Comparison of ENCODE assay signal across 9 mouse cellular contexts in the genomic region with DNA sequence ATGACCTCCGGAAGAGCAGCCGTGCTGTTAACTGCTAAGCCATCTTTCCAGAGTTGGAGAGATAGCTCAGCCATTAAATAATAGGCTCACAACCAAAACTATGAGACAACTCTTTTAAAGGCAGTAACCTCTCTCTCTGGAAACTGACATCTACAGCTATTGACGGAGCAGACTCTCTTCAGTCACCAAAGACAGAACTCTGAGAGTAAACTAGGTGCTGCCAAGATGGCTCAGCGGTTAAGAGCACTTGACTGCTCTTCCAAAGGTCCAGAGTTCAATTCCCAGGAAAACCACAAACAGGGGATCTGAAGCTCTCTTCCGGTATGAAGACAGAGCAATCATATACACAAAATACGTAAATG. TPM values are rescaled to one million over a fixed set of nuclear protein-coding genes. Genes with fewer than 3 reads are reported as not detected.
DNase-seq lines count a peak whose midpoint lies in the region; ATAC-seq and TF ChIP-seq lines count a peak whose summit lies in the region.
"Had no signal": no experiment of that assay in that cellular context is flagged by ENCODE, and none has a peak within 500 bp of the region (broad histone marks: within the 10 kb centered on the region; RNA-seq: fewer than 3 reads in every experiment).

No protein-coding gene starts in this region.

- no peak for ATAC-seq in hindbrain, embryonic 13.5 days (ENCODE audit: low FRiP score)
- no peak for ATAC-seq in midbrain, embryonic 12.5 days (ENCODE audit: low FRiP score, low read depth)

- no peaks in the 10 kb centered on the region for H3K27me3 ChIP-seq in kidney, adult 2 months (replicated peaks; ENCODE audit: control insufficient read depth, insufficient read depth, low read length)
- H3K27me3 ChIP-seq in hindbrain, embryonic 13.5 days: 0 out of 2 replicates have a peak, but pooled peaks cover 3% of the 10 kb centered on the region
- H3K27me3 ChIP-seq in midbrain, embryonic 12.5 days: no peaks in the 10 kb centered on the region
- H3K27me3 ChIP-seq: Patski had no signal

- no peaks in the 10 kb centered on the region for H3K9me3 ChIP-seq in hindbrain, embryonic 13.5 days
- H3K9me3 ChIP-seq in midbrain, embryonic 12.5 days: no peaks in the 10 kb centered on the region

- peak overlapping the region; percentile 63 for H3K4me2 ChIP-seq in hindbrain, embryonic 13.5 days
- H3K4me2 ChIP-seq in midbrain, embryonic 12.5 days (replicated peaks): peak overlapping the region; percentile 48

- TF ChIP-seq POLR2A in kidney, adult 2 months (IDR thresholded peaks at IDR 0.05; ENCODE audit: low read depth, low read length): no peak
- no peak for TF ChIP-seq POLR2A in bone marrow, adult 2 months (IDR thresholded peaks at IDR 0.05; ENCODE audit: borderline replicate concordance, control insufficient read depth, low read depth, low read length)

- H3K27ac ChIP-seq in kidney, adult 2 months (ENCODE audit: insufficient read depth, low read depth, low read length): peak overlapping the region; percentile 67; the same call in 1 of the 2 replicates
- H3K27ac ChIP-seq in bone marrow, adult 2 months (ENCODE audit: control insufficient read depth, insufficient read depth, low read depth, low read length, poor library complexity): no peak overlapping the region
- no peak overlapping the region for H3K27ac ChIP-seq in hindbrain, embryonic 13.5 days
- no peak overlapping the region for H3K27ac ChIP-seq in midbrain, embryonic 12.5 days (replicated peaks)

- peak overlapping the region; percentile 55; the same call in 1 of the 2 replicates for H3K9ac ChIP-seq in hindbrain, embryonic 13.5 days
- no peak overlapping the region for H3K9ac ChIP-seq in midbrain, embryonic 12.5 days (replicated peaks)

- 12% methylated on average over 6 of the region's 6 CpGs for WGBS in kidney, adult 2 months
- 14% methylated on average over 6 of the region's 6 CpGs for WGBS in bone marrow, adult 2 months
- 19% methylated on average over 6 of the region's 6 CpGs for WGBS in hindbrain, embryonic 13.5 days
- 20% methylated on average over 6 of the region's 6 CpGs for WGBS in midbrain, embryonic 12.5 days

- H3K4me1 ChIP-seq in kidney, adult 2 months (ENCODE audit: control insufficient read depth, insufficient read depth, low read length): peaks cover 3% of the 10 kb centered on the region
- peaks cover 2% of the 10 kb centered on the region for H3K4me1 ChIP-seq in bone marrow, adult 2 months (ENCODE audit: control insufficient read depth, insufficient read depth, low read length)
- H3K4me1 ChIP-seq in hindbrain, embryonic 13.5 days (replicated peaks): peaks cover 32% of the 10 kb centered on the region
- peaks cover 19% of the 10 kb centered on the region for H3K4me1 ChIP-seq in midbrain, embryonic 12.5 days

- no peak for TF ChIP-seq CTCF in kidney, adult 2 months (conservative IDR thresholded peaks at IDR 0.05; ENCODE audit: insufficient read depth, insufficient read length, low read depth, low read length)
- TF ChIP-seq CTCF in bone marrow, adult 2 months (IDR thresholded peaks at IDR 0.05; ENCODE audit: control insufficient read depth, insufficient read depth, low read length): no peak

- peak overlapping the region; percentile 69 for H3K4me3 ChIP-seq in kidney, adult 2 months (ENCODE audit: insufficient read depth, low read depth, low read length)
- peak overlapping the region; percentile 44 for H3K4me3 ChIP-seq in bone marrow, adult 2 months (replicated peaks; ENCODE audit: control insufficient read depth, low read depth, low read length)
- H3K4me3 ChIP-seq in hindbrain, embryonic 13.5 days: peak overlapping the region; percentile 89
- peak overlapping the region; percentile 91 for H3K4me3 ChIP-seq in midbrain, embryonic 12.5 days

- no peak for DNase-seq in kidney, adult 2 months
- DNase-seq in kidney, postnatal 4 days: no peak
- no peak for DNase-seq in adrenal gland, postnatal 25 days
- DNase-seq in cerebellum, adult 11 months: no peak
- no peak for DNase-seq in spleen, postnatal 10 days (ENCODE audit: low spot score in 2 of 2)

- H3K36me3 ChIP-seq in kidney, adult 2 months (ENCODE audit: control insufficient read depth, insufficient read depth, low read length): no peaks in the 10 kb centered on the region
- peaks cover under 1% of the 10 kb centered on the region; the same call in 1 of the 2 replicates for H3K36me3 ChIP-seq in hindbrain, embryonic 13.5 days
- no peaks in the 10 kb centered on the region for H3K36me3 ChIP-seq in midbrain, embryonic 12.5 days

RNA-seq across cellular contexts. Expression of a gene that starts 0.4 kb away (rescaled TPM):
- polyA plus RNA-seq in kidney, adult 2 months (2012; rRNA removed): 151 and 189 TPM in 2 replicates
- 36.0 and 83.1 TPM in 2 replicates for polyA plus RNA-seq in bone marrow, adult 2 months (2011; ENCODE audit: insufficient read depth, insufficient read length, low replicate concordance, missing spikeins)
- 74.5 and 74.8 TPM in 2 replicates for polyA plus RNA-seq in hindbrain, embryonic 13.5 days (2015; fragmentation: Nextera tagmentation; extraction: Ambion mirVana)
- polyA plus RNA-seq in midbrain, embryonic 12.5 days (2016; fragmentation: Nextera tagmentation; extraction: Ambion mirVana): 62.9 and 64.9 TPM in 2 replicates
- 87.0 and 105 TPM in 2 replicates for total RNA-seq in adrenal gland, postnatal 25 days (2021)

RNA-seq across cellular contexts. Expression of a gene that starts 8.7 kb away (rescaled TPM):
- polyA plus RNA-seq in kidney, adult 2 months (2012; rRNA removed): 11.8 and 12.0 TPM in 2 replicates
- polyA plus RNA-seq in bone marrow, adult 2 months (2011; ENCODE audit: insufficient read depth, insufficient read length, low replicate concordance, missing spikeins): 2.4 and 3.4 TPM in 2 replicates
- polyA plus RNA-seq in hindbrain, embryonic 13.5 days (2015; fragmentation: Nextera tagmentation; extraction: Ambion mirVana): 2.9 and 3.7 TPM in 2 replicates
- polyA plus RNA-seq in midbrain, embryonic 12.5 days (2016; fragmentation: Nextera tagmentation; extraction: Ambion mirVana): 7.7 and 7.8 TPM in 2 replicates
- total RNA-seq in adrenal gland, postnatal 25 days (2021): 28.6 and 35.1 TPM in 2 replicates

RNA-seq across cellular contexts. Expression of a gene that starts 13.8 kb away (rescaled TPM):
- polyA plus RNA-seq in kidney, adult 2 months (2012; rRNA removed): 6.5 and 7.7 TPM in 2 replicates
- 5.2 and 14.9 TPM in 2 replicates for polyA plus RNA-seq in bone marrow, adult 2 months (2011; ENCODE audit: insufficient read depth, insufficient read length, low replicate concordance, missing spikeins)
- 28.5 and 31.5 TPM in 2 replicates for polyA plus RNA-seq in hindbrain, embryonic 13.5 days (2015; fragmentation: Nextera tagmentation; extraction: Ambion mirVana)
- polyA plus RNA-seq in midbrain, embryonic 12.5 days (2016; fragmentation: Nextera tagmentation; extraction: Ambion mirVana): 28.4 TPM in 2 replicates
- total RNA-seq in adrenal gland, postnatal 25 days (2021): 15.0 and 16.4 TPM in 2 replicates

RNA-seq across cellular contexts. Expression of a gene that starts 57.9 kb away (rescaled TPM):
- polyA plus RNA-seq in kidney, adult 2 months (2012; rRNA removed): 20.7 and 26.6 TPM in 2 replicates
- polyA plus RNA-seq in bone marrow, adult 2 months (2011; ENCODE audit: insufficient read depth, insufficient read length, low replicate concordance, missing spikeins): 3.3 and 6.0 TPM in 2 replicates
- 22.7 and 23.1 TPM in 2 replicates for polyA plus RNA-seq in hindbrain, embryonic 13.5 days (2015; fragmentation: Nextera tagmentation; extraction: Ambion mirVana)
- polyA plus RNA-seq in midbrain, embryonic 12.5 days (2016; fragmentation: Nextera tagmentation; extraction: Ambion mirVana): 31.0 and 32.5 TPM in 2 replicates
- total RNA-seq in adrenal gland, postnatal 25 days (2021): 46.9 and 60.9 TPM in 2 replicates
